Mouse (Mus musculus): ENCODE measurements around the gene Fam199x.

Fam199x gene

GRCm38 (mm10) chrX:137049425-137050225, at the start of gene Fam199x:
Gene Fam199x, plus strand, starts transcription at chrX:137049594.
- DNase-seq: peak; percentile 87

GRCm38 (mm10) chrX:137015099-137015709, 34.2 kb upstream of the Fam199x start:
- DNase-seq: peak; percentile 56

GRCm38 (mm10) chrX:137017668-137018067, 31.7 kb upstream of the Fam199x start:
- no peak for DNase-seq

GRCm38 (mm10) chrX:137019310-137019709, 30.1 kb upstream of the Fam199x start:
- peak; percentile 65 for DNase-seq

- peak; percentile 16 for DNase-seq
These were observed 18.5 kb upstream of the Fam199x start for GRCm38 (mm10) chrX:137030916-137031315.

GRCm38 (mm10) chrX:137031726-137032125, 17.7 kb upstream of the Fam199x start:
- no peak for DNase-seq

- DNase-seq: no peak
These were observed 15.1 kb upstream of the Fam199x start for GRCm38 (mm10) chrX:137034322-137034721.

- DNase-seq: no peak
These were observed 11.9 kb upstream of the Fam199x start for GRCm38 (mm10) chrX:137037470-137037999.

- peak; percentile 94 for DNase-seq
These were observed 11.4 kb upstream of the Fam199x start, which contains the start of gene Slc25a53 for GRCm38 (mm10) chrX:137038000-137038483. Gene Slc25a53, minus strand, starts transcription at chrX:137038302.

- DNase-seq: no peak
These were observed 10.9 kb upstream of the Fam199x start for GRCm38 (mm10) chrX:137038502-137038901.

- DNase-seq: no peak
These were observed 352 bp upstream of the Fam199x start for GRCm38 (mm10) chrX:137049060-137049424.

- DNase-seq: no peak
These were observed 13.8 kb downstream of the Fam199x start for GRCm38 (mm10) chrX:137063202-137063601.

GRCm38 (mm10) chrX:137104531-137104930, 55.1 kb downstream of the Fam199x start:
- no peak for DNase-seq

GRCm38 (mm10) chrX:137106498-137106897, 57.1 kb downstream of the Fam199x start:
- no peak for DNase-seq

GRCm38 (mm10) chrX:137118097-137118746, 68.8 kb downstream of the Fam199x start:
- peak; percentile 48 for DNase-seq

GRCm38 (mm10) chrX:137119675-137120423, 70.5 kb downstream of the Fam199x start:
- DNase-seq: no peak

GRCm38 (mm10) chrX:137121718-137122117, 72.3 kb downstream of the Fam199x start, which contains the start of gene Esx1:
Gene Esx1, minus strand, starts transcription at chrX:137122083.
- no peak for DNase-seq

GRCm38 (mm10) chrX:137127542-137127941, 78.1 kb downstream of the Fam199x start:
- DNase-seq: no peak
